Mouse (Mus musculus) embryo, embryonic 9.5 days (tissue): Measurements from ENCODE around the gene B230219D22Rik.
"Not testable (repeated sequence)": the region's sequence is repeated elsewhere in the genome, so short reads cannot be mapped to it uniquely, and the experiment has no call there.

Experiments
- DNase-seq: peaks from one replicate; pipeline ENCODE4 v3.0.0-alpha.2; 2017; ENCODE audit errors: extremely low spot score

Gene B230219D22Rik

GRCm38 (mm10) chr13:55692535-55693242 is at the start of gene B230219D22Rik:
B230219D22Rik (plus strand) TSS chr13:55693124.
- DNase-seq: peak; percentile 89

- no peak for DNase-seq
Measured at GRCm38 (mm10) chr13:55644525-55644924, 48.4 kb upstream of the B230219D22Rik start.

- DNase-seq: no peak
Measured at GRCm38 (mm10) chr13:55650098-55650497, 42.8 kb upstream of the B230219D22Rik start.

GRCm38 (mm10) chr13:55650980-55651379 is 41.9 kb upstream of the B230219D22Rik start:
- DNase-seq: no peak

GRCm38 (mm10) chr13:55668550-55668949 is 24.4 kb upstream of the B230219D22Rik start:
- DNase-seq: peak; percentile 14

GRCm38 (mm10) chr13:55672711-55673110 is 20.2 kb upstream of the B230219D22Rik start:
- no peak for DNase-seq

- DNase-seq: no peak
Measured at GRCm38 (mm10) chr13:55677364-55677763, 15.6 kb upstream of the B230219D22Rik start.

GRCm38 (mm10) chr13:55682201-55682600 is 10.7 kb upstream of the B230219D22Rik start:
- no peak for DNase-seq

- DNase-seq: no peak
Measured at GRCm38 (mm10) chr13:55683581-55683980, 9.3 kb upstream of the B230219D22Rik start.

GRCm38 (mm10) chr13:55686107-55686633 is 6.8 kb upstream of the B230219D22Rik start:
- no peak for DNase-seq

- DNase-seq: peak; percentile 80
Measured at GRCm38 (mm10) chr13:55687927-55688602, 4.9 kb upstream of the B230219D22Rik start.

GRCm38 (mm10) chr13:55693243-55693721 is 358 bp downstream of the B230219D22Rik start:
- DNase-seq: no peak

- DNase-seq: no peak
Measured at GRCm38 (mm10) chr13:55694110-55694509, 1.2 kb downstream of the B230219D22Rik start.

GRCm38 (mm10) chr13:55695989-55696388 is 3.1 kb downstream of the B230219D22Rik start:
- not testable (repeated sequence) for DNase-seq

- DNase-seq: no peak
Measured at GRCm38 (mm10) chr13:55704301-55704700, 11.4 kb downstream of the B230219D22Rik start.

GRCm38 (mm10) chr13:55712846-55713245 is 19.9 kb downstream of the B230219D22Rik start:
- DNase-seq: no peak

- DNase-seq: peak; percentile 90
Measured at GRCm38 (mm10) chr13:55714501-55715166, 21.7 kb downstream of the B230219D22Rik start, which contains the start of gene Txndc15. Txndc15 (plus strand) TSS chr13:55714650.

GRCm38 (mm10) chr13:55715167-55715512 is 22.2 kb downstream of the B230219D22Rik start:
- DNase-seq: no peak

- no peak for DNase-seq
Measured at GRCm38 (mm10) chr13:55715908-55716510, 23.1 kb downstream of the B230219D22Rik start.

GRCm38 (mm10) chr13:55721516-55721915 is 28.6 kb downstream of the B230219D22Rik start:
- no peak for DNase-seq

GRCm38 (mm10) chr13:55721995-55722394 is 29.1 kb downstream of the B230219D22Rik start:
- DNase-seq: no peak
